Mouse (Mus musculus): Measurements from ENCODE around the gene Ly6g6d. TPM values are rescaled to one million over a fixed set of nuclear protein-coding genes. Genes with fewer than 3 reads are reported as not detected.

Gene Ly6g6d
- polyA plus RNA-seq, 1 experiment from 2014 or later, result 1.5 TPM

DNA sequence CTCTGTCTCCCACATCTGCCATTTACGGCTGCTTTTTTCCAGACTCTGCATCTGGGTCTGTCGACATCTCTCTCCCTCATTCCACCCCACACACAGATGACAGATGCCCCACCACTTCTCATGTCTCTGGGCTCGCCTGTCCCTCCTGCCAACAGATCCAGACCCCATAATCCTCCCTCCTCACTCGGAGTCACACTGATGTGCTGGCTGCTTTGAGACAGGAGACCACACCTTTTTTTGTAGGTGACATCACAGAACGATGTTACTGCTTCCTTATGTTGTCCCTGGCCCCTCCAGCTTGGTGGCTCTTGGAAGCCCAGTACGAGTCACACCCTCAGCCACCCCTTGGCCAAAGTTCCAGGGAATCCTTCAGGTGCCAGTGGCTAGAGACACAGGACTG lies 2.4 kb upstream of the Ly6g6d start:
- no peaks in the 10 kb centered on the region for H3K36me3 ChIP-seq (ENCODE audit: control insufficient read depth, insufficient read depth, low read length)
- no peak for ATAC-seq (ENCODE audit: low FRiP score)
- H3K27me3 ChIP-seq (ENCODE audit: control insufficient read depth, insufficient read depth, low read length), result no peaks in the 10 kb centered on the region
- no peak overlapping the region for H3K4me2 ChIP-seq
- no peak overlapping the region for H3K9ac ChIP-seq (ENCODE audit: low read length)
- H3K9me3 ChIP-seq (ENCODE audit: control insufficient read depth, low read length), result no peaks in the 10 kb centered on the region; the same call in 1 of the 2 replicates
- H3K4me3 ChIP-seq (ENCODE audit: low read depth, low read length), result no peak overlapping the region
- DNase-seq (ENCODE audit: low spot score, missing footprints), result no peak
- H3K27ac ChIP-seq (ENCODE audit: low read depth, low read length), result no peak overlapping the region
- peaks cover 11% of the 10 kb centered on the region; the same call in 1 of the 2 replicates for H3K4me1 ChIP-seq (ENCODE audit: control insufficient read depth, insufficient read depth, low read length)
- WGBS, result 64% methylated on average over 6 of the region's 6 CpGs

DNA sequence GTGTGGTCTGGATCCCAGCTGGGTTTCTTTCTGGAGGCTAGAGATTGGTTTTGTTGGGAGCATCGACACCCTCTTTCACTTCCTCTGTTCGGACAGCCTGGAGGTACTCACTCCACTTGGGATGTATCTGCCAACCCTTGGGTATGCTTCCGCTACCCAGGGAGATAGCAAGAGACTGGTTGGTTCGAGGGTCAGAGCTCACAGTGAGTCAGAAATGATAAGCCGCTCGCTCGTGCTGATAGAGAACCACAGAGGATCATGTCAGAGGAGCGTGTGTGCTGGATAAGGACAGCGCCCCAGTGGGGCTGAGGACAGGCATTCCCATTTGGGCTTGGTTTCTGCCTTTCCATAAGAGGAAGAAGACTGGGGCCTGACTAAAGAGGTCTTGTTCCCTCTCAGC lies 1.9 kb upstream of the Ly6g6d start:
- no peak overlapping the region for H3K4me3 ChIP-seq (ENCODE audit: low read depth, low read length)
- ATAC-seq (ENCODE audit: low FRiP score) (no peak), DNase-seq (ENCODE audit: low spot score, missing footprints) (no peak)
- no peaks in the 10 kb centered on the region; the same call in 1 of the 2 replicates for H3K9me3 ChIP-seq (ENCODE audit: control insufficient read depth, low read length)
- peaks cover 11% of the 10 kb centered on the region; the same call in 1 of the 2 replicates for H3K4me1 ChIP-seq (ENCODE audit: control insufficient read depth, insufficient read depth, low read length)
- H3K27ac ChIP-seq (ENCODE audit: low read depth, low read length), result no peak overlapping the region
- H3K36me3 ChIP-seq (ENCODE audit: control insufficient read depth, insufficient read depth, low read length), result no peaks in the 10 kb centered on the region
- WGBS, result 77% methylated on average over 9 of the region's 9 CpGs
- no peak overlapping the region for H3K9ac ChIP-seq (ENCODE audit: low read length)
- no peaks in the 10 kb centered on the region for H3K27me3 ChIP-seq (ENCODE audit: control insufficient read depth, insufficient read depth, low read length)
- H3K4me2 ChIP-seq, result no peak overlapping the region

DNA sequence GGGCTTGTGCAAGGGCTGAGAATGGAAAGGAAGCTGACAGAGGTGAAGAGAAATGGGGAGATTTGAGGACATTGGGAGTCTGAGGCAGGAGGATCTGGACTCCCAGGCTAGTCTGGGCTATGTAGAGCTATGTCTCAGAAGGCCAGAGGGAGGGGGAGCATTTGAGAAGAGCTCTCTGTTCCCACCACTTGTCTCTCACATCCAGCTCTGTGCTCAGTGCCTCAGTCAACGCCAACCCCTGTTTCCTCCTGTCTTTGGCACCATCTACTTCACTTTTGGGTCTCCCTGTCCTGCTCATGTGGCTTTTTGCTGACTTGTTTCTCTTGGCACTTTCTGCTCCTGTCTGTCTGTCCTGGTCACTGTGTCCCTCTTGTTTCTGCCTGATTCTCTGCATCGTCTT lies 580 bp downstream of the Ly6g6d start:
- WGBS, result 47% methylated on average over 2 of the region's 2 CpGs
- Histone ChIP-seq H3K27me3 (ENCODE audit: control insufficient read depth, insufficient read depth, low read length) (no peaks in the 10 kb centered on the region), H3K9me3 (ENCODE audit: control insufficient read depth, low read length) (no peaks in the 10 kb centered on the region; the same call in 1 of the 2 replicates), H3K4me1 (ENCODE audit: control insufficient read depth, insufficient read depth, low read length) (peaks cover 11% of the 10 kb centered on the region; the same call in 1 of the 2 replicates), H3K36me3 (ENCODE audit: control insufficient read depth, insufficient read depth, low read length) (no peaks in the 10 kb centered on the region), H3K4me2 (peak overlapping the region; percentile 46), H3K27ac (ENCODE audit: low read depth, low read length) (no peak overlapping the region), H3K4me3 (ENCODE audit: low read depth, low read length) (no peak overlapping the region), H3K9ac (ENCODE audit: low read length) (peak overlapping the region; percentile 65)
- DNase-seq (ENCODE audit: low spot score, missing footprints) (no peak), ATAC-seq (ENCODE audit: low FRiP score) (no peak)

DNA sequence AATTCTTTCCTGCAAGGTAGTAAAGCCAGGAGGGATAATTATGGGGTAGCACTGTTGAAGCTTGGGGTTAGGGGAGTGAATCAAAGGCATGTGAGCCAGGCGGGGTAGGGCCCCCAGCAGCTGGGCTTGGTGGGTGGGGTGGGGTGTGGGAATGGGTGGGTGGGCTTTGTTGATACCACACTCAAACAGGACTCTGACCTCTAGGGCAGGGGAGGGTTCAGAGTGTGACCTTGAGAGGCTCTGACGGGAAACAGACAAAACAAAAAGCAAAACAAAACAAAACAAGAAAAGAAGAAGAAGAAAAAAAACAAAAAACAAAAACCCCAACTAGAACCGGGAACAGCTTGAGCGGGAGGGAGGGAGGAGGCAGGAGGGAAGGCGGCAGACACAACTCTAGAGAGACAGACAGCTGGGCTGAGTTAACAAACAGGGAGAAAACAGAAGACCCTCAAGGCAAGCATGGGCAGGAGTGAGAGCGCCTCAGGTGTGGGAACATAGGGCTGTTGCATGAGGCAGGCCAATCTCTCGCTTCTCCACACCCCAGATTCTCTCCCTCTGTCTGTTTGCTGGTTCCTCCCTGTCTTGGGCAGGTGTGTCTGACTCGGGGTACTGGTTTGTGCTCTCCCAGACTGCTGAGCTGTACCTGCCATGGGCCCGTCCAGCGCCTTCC lies 1.2 kb downstream of the Ly6g6d start, which contains the start of gene Ly6g6e:
Ly6g6e (plus strand) TSS at position 396 of the 670 bp plus-strand sequence.
- DNase-seq (ENCODE audit: low spot score, missing footprints) (peak; percentile 81), ATAC-seq (ENCODE audit: low FRiP score) (no peak)
- 33% methylated on average over 10 of the region's 10 CpGs for WGBS
- Histone ChIP-seq H3K4me1 (ENCODE audit: control insufficient read depth, insufficient read depth, low read length) (peaks cover 11% of the 10 kb centered on the region; the same call in 1 of the 2 replicates), H3K27ac (ENCODE audit: low read depth, low read length) (no peak within 1 kb of the TSS), H3K9ac (ENCODE audit: low read length) (peak within 1 kb of the TSS; percentile 65), H3K36me3 (ENCODE audit: control insufficient read depth, insufficient read depth, low read length) (no peaks in the 10 kb centered on the region), H3K4me2 (peak within 1 kb of the TSS; percentile 46), H3K27me3 (ENCODE audit: control insufficient read depth, insufficient read depth, low read length) (no peaks in the 10 kb centered on the region), H3K4me3 (ENCODE audit: low read depth, low read length) (peak within 1 kb of the TSS; percentile 18; the same call in 1 of the 2 replicates), H3K9me3 (ENCODE audit: control insufficient read depth, low read length) (no peaks in the 10 kb centered on the region; the same call in 1 of the 2 replicates)

DNA sequence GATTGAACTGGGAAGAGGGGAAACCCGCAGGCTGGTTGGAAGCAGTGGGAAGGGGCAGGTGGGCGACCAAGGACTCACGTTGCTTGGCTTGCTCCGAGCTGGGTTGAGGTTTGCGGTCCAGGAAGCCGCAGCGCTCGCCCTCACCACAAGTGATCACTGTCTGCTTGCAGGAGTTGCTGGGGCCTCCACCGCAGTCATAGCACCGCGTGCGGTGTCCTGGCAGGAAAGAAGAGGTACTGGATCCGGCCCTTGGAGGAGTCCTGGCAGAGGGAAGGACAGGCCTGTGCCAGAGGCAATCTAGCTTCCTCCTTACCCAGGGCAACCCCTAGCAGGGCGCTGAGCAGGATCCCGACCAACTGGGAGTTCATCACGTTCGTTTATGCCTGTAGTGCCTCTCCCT lies 3.8 kb downstream of the Ly6g6d start:
- peak; percentile 59 for DNase-seq (ENCODE audit: low spot score, missing footprints)
- Histone ChIP-seq H3K9ac (ENCODE audit: low read length) (no peak overlapping the region), H3K4me1 (ENCODE audit: control insufficient read depth, insufficient read depth, low read length) (peaks cover 11% of the 10 kb centered on the region; the same call in 1 of the 2 replicates), H3K27ac (ENCODE audit: low read depth, low read length) (no peak overlapping the region), H3K27me3 (ENCODE audit: control insufficient read depth, insufficient read depth, low read length) (no peaks in the 10 kb centered on the region), H3K36me3 (ENCODE audit: control insufficient read depth, insufficient read depth, low read length) (no peaks in the 10 kb centered on the region), H3K9me3 (ENCODE audit: control insufficient read depth, low read length) (no peaks in the 10 kb centered on the region; the same call in 1 of the 2 replicates), H3K4me3 (ENCODE audit: low read depth, low read length) (no peak overlapping the region), H3K4me2 (no peak overlapping the region)
- no peak for ATAC-seq (ENCODE audit: low FRiP score)
- 61% methylated on average over 17 of the region's 17 CpGs for WGBS

DNA sequence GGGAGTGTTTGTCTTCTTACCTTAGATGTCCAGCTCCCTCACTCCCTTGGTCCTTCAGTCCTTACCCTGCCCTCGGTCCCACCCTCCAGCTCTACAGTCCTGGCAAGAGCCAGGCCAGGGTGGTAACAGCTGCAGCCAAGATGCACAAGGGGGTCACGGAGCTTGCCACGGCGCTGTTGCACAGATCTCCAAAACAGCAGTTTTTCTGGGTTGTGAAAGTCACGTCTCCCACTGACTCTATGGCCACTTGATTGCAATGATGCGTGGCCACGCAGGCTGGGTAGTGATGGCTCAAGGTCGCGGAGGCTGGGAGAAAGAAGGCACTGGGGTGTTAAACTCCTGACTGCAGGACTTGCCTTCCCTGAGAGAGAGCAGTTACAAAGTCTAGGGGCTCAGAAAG lies 6.4 kb downstream of the Ly6g6d start:
- Histone ChIP-seq H3K9me3 (ENCODE audit: control insufficient read depth, low read length) (no peaks in the 10 kb centered on the region; the same call in 1 of the 2 replicates), H3K4me2 (no peak overlapping the region), H3K27ac (ENCODE audit: low read depth, low read length) (no peak overlapping the region), H3K4me1 (ENCODE audit: control insufficient read depth, insufficient read depth, low read length) (no peaks in the 10 kb centered on the region), H3K9ac (ENCODE audit: low read length) (no peak overlapping the region), H3K27me3 (ENCODE audit: control insufficient read depth, insufficient read depth, low read length) (peaks cover 7% of the 10 kb centered on the region; the same call in 1 of the 2 replicates), H3K4me3 (ENCODE audit: low read depth, low read length) (no peak overlapping the region), H3K36me3 (ENCODE audit: control insufficient read depth, insufficient read depth, low read length) (no peaks in the 10 kb centered on the region)
- ATAC-seq (ENCODE audit: low FRiP score), result no peak
- WGBS, result 88% methylated on average over 9 of the region's 9 CpGs
- no peak for DNase-seq (ENCODE audit: low spot score, missing footprints)

DNA sequence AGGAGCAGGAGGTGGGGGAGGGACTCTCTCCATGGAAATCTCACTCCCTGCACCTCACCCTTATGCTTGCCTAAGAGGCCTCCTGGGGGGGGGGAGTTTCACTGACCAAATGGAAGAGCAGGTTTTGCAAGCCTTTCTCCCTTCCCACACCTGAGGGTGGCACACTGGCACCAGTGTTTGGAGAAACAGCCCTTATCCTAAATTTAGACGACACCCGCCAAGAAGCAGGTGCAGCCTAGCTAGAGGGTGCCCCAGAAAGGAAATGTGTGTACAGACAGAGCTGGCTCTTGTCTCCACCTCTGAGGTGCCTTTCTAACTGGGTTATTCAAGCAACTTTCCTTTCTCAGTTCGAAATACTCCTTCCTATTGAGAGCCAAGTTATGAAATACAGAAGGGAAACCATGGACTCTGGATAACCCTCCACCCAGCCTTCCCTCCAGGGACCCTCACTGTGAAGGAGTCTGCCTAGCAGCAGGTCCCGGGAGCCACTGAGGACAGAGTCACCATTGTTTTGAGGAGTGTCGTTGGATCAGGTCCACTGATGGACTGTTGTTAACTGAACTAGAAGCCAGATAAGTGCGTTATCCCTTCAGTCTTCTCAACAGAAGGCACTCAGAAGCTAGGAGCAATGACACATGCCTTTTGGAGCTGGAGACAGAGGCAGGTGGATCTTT lies 7.2 kb downstream of the Ly6g6d start:
- Histone ChIP-seq H3K9ac (ENCODE audit: low read length) (no peak overlapping the region), H3K4me1 (ENCODE audit: control insufficient read depth, insufficient read depth, low read length) (peaks cover 3% of the 10 kb centered on the region), H3K4me2 (no peak overlapping the region), H3K9me3 (ENCODE audit: control insufficient read depth, low read length) (no peaks in the 10 kb centered on the region; the same call in 1 of the 2 replicates), H3K27ac (ENCODE audit: low read depth, low read length) (no peak overlapping the region), H3K36me3 (ENCODE audit: control insufficient read depth, insufficient read depth, low read length) (no peaks in the 10 kb centered on the region), H3K4me3 (ENCODE audit: low read depth, low read length) (no peak overlapping the region), H3K27me3 (ENCODE audit: control insufficient read depth, insufficient read depth, low read length) (peaks cover 8% of the 10 kb centered on the region)
- DNase-seq (ENCODE audit: low spot score, missing footprints) (no peak), ATAC-seq (ENCODE audit: low FRiP score) (no peak)
- 66% methylated on average over 6 of the region's 6 CpGs for WGBS

DNA sequence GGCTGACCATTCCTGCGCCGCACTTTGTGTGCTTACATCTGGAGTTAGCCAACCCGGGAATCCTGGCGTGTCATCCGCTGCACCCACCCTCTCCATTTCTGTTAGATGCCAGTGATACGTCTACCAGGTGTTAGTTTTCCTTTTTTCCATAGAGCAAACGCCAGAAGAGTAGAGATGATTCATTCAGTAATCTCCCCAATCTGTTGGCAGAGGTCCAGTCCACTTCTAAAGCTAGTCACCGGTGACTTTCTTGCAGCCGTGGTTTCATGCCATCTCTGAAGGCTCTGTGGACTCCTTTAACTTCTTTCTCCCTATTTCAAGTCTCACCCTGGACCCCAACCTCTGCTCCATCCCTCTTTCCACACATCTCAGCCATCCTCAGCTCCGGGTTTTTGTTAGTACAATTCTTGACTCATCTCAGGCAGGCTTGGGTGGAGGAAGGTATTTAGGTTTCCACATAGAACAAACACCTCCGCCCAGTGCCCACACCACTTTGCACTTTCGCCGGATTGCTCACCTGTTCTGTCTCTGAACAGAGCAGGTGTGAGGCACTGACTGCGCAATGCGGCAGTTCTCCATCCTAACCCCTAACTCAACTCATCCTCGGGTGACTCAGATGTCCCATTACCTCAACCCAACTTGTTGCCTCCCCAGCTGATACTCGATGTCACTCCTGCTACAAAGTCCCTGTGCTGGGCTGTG lies 9.5 kb downstream of the Ly6g6d start:
- no peaks in the 10 kb centered on the region for H3K9me3 ChIP-seq (ENCODE audit: control insufficient read depth, low read length)
- no peak overlapping the region for H3K9ac ChIP-seq (ENCODE audit: low read length)
- H3K36me3 ChIP-seq (ENCODE audit: control insufficient read depth, insufficient read depth, low read length), result no peaks in the 10 kb centered on the region
- 83% methylated on average over 17 of the region's 17 CpGs for WGBS
- peaks cover 15% of the 10 kb centered on the region for H3K4me1 ChIP-seq (ENCODE audit: control insufficient read depth, insufficient read depth, low read length)
- H3K4me3 ChIP-seq (ENCODE audit: low read depth, low read length), result no peak overlapping the region
- ATAC-seq (ENCODE audit: low FRiP score) (no peak), DNase-seq (ENCODE audit: low spot score, missing footprints) (no peak)
- no peak overlapping the region for H3K27ac ChIP-seq (ENCODE audit: low read depth, low read length)
- peaks cover 11% of the 10 kb centered on the region for H3K27me3 ChIP-seq (ENCODE audit: control insufficient read depth, insufficient read depth, low read length)
- no peak overlapping the region for H3K4me2 ChIP-seq
